Mouse (Mus musculus): ENCODE data around the gene Lrig3.

Lrig3 gene

DNA sequence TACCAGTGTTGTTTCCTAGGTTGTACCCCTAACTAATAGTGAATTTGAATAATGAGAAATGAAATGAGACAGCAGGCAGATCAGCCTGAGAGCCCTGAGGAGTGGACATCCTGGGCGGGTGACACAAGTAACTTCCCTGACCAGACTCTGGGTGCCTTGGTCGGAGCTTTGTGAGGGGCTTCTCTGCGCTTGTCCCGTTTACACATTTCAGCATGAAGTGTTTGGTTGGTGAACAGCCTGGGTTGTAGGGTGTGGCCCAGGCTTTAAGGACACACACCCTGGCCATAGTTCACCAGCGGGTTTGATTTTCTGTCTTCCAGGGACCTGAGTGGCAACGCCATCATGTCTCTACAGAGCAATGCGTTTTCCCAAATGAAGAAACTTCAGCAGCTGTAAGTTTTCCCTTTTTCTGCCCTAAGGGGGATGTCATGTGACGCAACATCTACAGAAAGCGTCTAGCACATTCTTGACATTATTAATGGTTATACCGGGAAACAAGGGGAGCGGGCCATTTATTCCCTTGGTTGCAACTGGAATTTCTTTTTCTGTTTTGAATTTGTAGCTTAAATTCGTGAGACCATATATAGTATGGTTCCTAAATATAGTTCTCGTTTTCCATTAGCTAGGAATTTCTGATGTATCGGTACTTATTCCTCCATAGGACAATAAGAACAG is 36.2 kb downstream of the Lrig3 start:
- DNase-seq (ENCODE audit: low read depth): no peak

- no peak for DNase-seq (ENCODE audit: low read depth)
Observed at GRCm38 (mm10) chr10:126002818-126003506, 37.0 kb downstream of the Lrig3 start.

GRCm38 (mm10) chr10:126003857-126004256 is 37.9 kb downstream of the Lrig3 start:
- no peak for DNase-seq (ENCODE audit: low read depth)

GRCm38 (mm10) chr10:126013667-126014066 is 47.7 kb downstream of the Lrig3 start:
- peak; percentile 2 for DNase-seq (ENCODE audit: low read depth)

DNA sequence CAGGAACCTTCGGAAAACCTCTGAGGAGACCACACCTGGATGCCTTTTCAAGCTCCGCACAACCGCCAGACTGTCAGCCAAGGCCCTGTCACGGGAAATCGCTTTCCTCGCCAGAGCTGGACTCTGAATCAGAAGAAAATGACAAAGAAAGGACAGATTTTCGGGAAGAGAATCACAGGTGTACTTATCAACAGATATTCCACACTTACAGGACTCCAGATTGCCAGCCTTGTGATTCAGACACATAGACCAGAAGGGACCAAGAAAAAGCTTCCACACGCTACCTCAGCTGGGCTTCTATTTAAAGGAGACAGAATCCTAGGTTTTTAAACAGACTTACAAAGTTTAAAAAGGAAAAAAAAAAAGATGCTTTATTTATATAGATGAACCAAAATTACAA is 48.7 kb downstream of the Lrig3 start:
- no peak for DNase-seq (ENCODE audit: low read depth)

GRCm38 (mm10) chr10:126015644-126016043 is 49.7 kb downstream of the Lrig3 start:
- DNase-seq (ENCODE audit: low read depth): no peak

GRCm38 (mm10) chr10:126019350-126019991 is 53.5 kb downstream of the Lrig3 start:
- no peak for DNase-seq (ENCODE audit: low read depth)

DNA sequence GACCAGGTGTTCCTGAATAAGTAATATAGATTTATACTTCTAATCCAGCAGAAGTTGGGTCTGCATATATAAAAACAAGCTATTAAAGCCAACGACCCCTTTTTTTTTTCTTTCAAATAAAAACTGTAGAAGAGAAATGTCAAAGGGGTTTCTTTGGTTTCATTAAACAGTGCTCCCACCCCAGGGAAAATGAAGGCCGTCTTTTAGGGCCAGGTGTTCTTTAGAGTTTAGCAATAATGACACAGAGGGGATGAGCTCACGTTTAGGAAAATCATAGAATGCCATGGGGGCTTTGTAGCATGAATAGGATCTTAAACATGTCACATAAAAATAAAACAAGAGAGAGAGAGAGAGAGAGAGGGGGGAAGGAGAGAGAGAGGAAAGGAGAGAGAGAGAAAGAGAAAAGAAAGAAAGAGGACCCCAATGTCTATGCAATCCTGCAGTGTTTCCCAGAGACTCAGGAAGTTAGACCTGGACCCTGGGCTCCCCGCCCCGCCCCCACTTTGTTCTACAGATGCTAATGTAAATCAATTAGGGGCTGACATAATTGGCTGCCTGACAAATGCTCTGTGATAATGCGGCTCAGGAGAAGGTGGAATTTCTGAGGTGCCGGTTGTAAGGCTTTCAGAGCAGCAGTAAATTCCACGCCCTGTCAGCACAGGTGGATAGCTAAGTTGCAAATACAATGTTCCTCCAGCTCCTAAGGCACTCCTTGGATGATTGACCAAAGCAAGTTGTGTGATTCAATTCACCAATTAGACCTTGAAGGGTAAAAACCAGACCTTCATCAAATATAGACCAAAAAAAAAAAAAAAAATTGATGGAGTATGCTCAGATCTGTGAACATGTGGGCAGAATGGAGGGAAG is 62.8 kb downstream of the Lrig3 start:
- DNase-seq (ENCODE audit: low read depth): no peak

GRCm38 (mm10) chr10:126029441-126030114 is 63.6 kb downstream of the Lrig3 start:
- no peak for DNase-seq (ENCODE audit: low read depth)

DNA sequence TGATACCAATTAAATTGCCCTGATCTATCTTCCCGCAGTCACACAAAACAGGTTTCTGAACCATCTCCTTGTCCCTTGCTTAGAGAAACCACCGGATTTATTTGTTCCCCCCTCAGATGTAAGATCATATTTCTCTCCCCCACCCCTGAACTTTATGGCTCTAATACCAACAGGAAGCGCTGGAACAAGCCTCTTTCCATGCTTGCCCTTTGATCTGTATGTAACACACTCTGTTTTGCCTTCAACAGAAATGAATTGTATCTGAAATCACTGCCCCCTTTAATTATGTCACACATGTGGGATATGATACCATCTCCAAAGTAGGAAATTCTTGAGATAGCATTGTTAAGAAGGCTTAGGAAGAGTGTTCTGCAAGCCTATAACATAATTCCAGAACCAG is 90.9 kb downstream of the Lrig3 start:
- DNase-seq (ENCODE audit: low read depth): no peak

GRCm38 (mm10) chr10:126062812-126063211 is 96.8 kb downstream of the Lrig3 start:
- no peak for DNase-seq (ENCODE audit: low read depth)
